Mouse (Mus musculus): ENCODE results near the gene Nipal1. TPM values are rescaled to one million over a fixed set of nuclear protein-coding genes. Genes with fewer than 3 reads are reported as not detected.
A peak's percentile ranks its signal among the peaks of the same experiment; 100 is the strongest.

Gene Nipal1
- total and polyA plus RNA-seq, 2 experiments from 2014 or later, result 0.31 to 0.60 TPM

DNA sequence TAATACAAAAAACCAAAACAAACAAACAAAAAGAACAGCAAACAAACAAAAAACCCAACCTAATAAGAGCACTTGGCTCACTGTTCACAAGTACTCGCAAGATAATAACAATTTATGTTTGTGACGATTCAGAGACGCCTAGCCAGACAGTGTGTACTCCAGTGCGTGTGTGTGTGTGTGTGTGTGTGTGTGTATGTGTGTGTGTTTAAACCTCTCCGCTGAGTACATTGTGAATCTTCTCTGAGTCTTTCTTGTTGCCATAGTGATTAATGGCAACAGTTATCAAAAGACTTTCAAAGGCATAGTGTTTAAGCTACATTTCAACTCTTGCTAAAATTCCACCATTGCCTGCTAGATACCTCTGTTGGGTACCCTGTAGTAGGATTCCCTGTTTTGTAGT is 16.5 kb downstream of the Nipal1 start:
- WGBS, result 64% methylated on average over 5 of the region's 5 CpGs
- H3K4me2 ChIP-seq (ENCODE audit: low read depth, low read length), result no peak overlapping the region
- DNase-seq (ENCODE audit: low spot score), result no peak

DNA sequence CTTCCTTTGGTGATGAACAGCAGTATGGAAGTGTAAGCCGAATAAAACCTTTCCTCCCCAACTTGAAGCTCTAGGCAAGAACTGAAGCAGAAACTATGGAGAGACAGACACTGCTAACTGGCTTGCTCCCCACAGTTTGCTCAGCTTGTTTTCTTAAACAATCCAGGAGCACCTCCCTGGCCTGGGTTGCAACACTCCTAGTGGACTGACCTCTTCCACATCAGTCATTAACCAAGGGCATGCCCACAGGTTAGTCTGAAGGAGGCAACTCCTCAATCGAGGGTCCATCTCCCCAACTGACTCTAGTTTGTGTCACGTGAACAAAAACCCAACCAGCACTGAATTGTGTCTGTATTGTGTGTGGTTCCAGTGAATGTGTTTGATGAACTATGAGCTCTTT is 17.3 kb downstream of the Nipal1 start:
- Histone ChIP-seq H3K4me1 (ENCODE audit: insufficient read depth, low read length) (no peaks in the 10 kb centered on the region), H3K27ac (no peak overlapping the region), H3K4me2 (ENCODE audit: low read depth, low read length) (no peak overlapping the region), H3K9me3 (ENCODE audit: low read length) (no peaks in the 10 kb centered on the region), H3K9ac (replicated peaks; ENCODE audit: low read length) (no peak overlapping the region), H3K27me3 (ENCODE audit: insufficient read depth, low read length) (no peaks in the 10 kb centered on the region), H3K4me3 (ENCODE audit: low read length) (no peak overlapping the region), H3K36me3 (ENCODE audit: insufficient read depth, low read length) (no peaks in the 10 kb centered on the region)
- no peak for DNase-seq (ENCODE audit: low spot score)
- ATAC-seq, result no peak
- no peak for TF ChIP-seq CTCF (IDR thresholded peaks at IDR 0.05; ENCODE audit: low read depth)
- WGBS, result 53% methylated on average over 3 of the region's 3 CpGs

More for the DNA sequence above, 16.5 kb downstream of the Nipal1 start:
- no peak for TF ChIP-seq CTCF (IDR thresholded peaks at IDR 0.05; ENCODE audit: low read depth)
- Histone ChIP-seq H3K27me3 (ENCODE audit: insufficient read depth, low read length) (no peaks in the 10 kb centered on the region), H3K27ac (no peak overlapping the region), H3K4me1 (ENCODE audit: insufficient read depth, low read length) (no peaks in the 10 kb centered on the region), H3K9me3 (ENCODE audit: low read length) (no peaks in the 10 kb centered on the region), H3K36me3 (ENCODE audit: insufficient read depth, low read length) (no peaks in the 10 kb centered on the region), H3K9ac (replicated peaks; ENCODE audit: low read length) (no peak overlapping the region), H3K4me3 (ENCODE audit: low read length) (no peak overlapping the region)
- no peak for ATAC-seq

DNA sequence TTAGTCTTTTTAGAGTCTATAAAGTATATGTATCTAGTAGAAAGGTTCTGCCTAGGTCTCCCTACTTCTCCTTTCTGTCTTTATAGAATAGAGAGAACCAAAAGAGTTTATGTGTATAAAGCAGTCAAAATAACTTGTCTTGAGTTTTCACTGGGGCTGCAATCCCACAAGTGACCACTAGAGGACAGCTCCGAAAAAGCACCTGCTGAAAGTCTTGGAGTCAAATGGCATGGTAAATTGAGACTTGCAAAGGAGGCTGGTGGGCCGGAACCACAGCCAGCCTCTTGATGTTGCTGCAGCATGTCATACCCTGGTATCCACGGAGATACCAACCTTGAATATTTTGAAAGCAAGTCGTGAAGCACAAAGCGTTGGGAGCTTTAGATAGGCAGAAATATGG is 17.7 kb downstream of the Nipal1 start:
- no peak overlapping the region for H3K4me3 ChIP-seq (ENCODE audit: low read length)
- peak; percentile 86 for TF ChIP-seq CTCF (IDR thresholded peaks at IDR 0.05; ENCODE audit: low read depth)
- no peaks in the 10 kb centered on the region for H3K27me3 ChIP-seq (ENCODE audit: insufficient read depth, low read length)
- H3K9ac ChIP-seq (replicated peaks; ENCODE audit: low read length), result no peak overlapping the region
- ATAC-seq (no peak), DNase-seq (ENCODE audit: low spot score) (peak; percentile 63)
- 28% methylated on average over 5 of the region's 5 CpGs for WGBS
- no peaks in the 10 kb centered on the region for H3K4me1 ChIP-seq (ENCODE audit: insufficient read depth, low read length)
- no peak overlapping the region for H3K4me2 ChIP-seq (ENCODE audit: low read depth, low read length)
- no peaks in the 10 kb centered on the region for H3K36me3 ChIP-seq (ENCODE audit: insufficient read depth, low read length)
- no peaks in the 10 kb centered on the region for H3K9me3 ChIP-seq (ENCODE audit: low read length)
- no peak overlapping the region for H3K27ac ChIP-seq

DNA sequence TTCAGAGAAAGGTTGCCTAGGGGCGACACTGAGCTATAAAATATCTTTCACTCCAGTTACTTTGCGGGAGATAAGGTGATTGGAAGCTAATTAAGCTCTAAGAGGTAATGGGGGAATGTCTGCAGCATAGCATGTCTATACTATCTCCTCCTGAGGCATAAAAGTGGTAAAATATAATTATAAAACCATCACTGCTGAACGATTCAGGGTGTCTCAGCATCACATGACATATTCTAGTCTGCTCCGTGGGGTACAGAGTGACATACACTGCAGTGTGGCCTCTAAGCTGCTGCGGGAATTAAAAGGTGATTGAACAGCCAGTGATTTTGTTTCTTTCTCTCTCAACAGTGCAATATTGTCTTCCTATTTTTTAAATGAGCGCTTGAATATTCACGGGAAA is 18.8 kb downstream of the Nipal1 start:
- WGBS, result 67% methylated on average over 7 of the region's 7 CpGs
- Histone ChIP-seq H3K27me3 (ENCODE audit: insufficient read depth, low read length) (no peaks in the 10 kb centered on the region), H3K9me3 (ENCODE audit: low read length) (no peaks in the 10 kb centered on the region), H3K4me2 (ENCODE audit: low read depth, low read length) (no peak overlapping the region), H3K9ac (replicated peaks; ENCODE audit: low read length) (no peak overlapping the region), H3K4me1 (ENCODE audit: insufficient read depth, low read length) (no peaks in the 10 kb centered on the region), H3K4me3 (ENCODE audit: low read length) (no peak overlapping the region), H3K36me3 (ENCODE audit: insufficient read depth, low read length) (no peaks in the 10 kb centered on the region), H3K27ac (no peak overlapping the region)
- DNase-seq (ENCODE audit: low spot score), result peak; percentile 27
- TF ChIP-seq CTCF (IDR thresholded peaks at IDR 0.05; ENCODE audit: low read depth), result no peak
- peak; percentile 46; the same call in 1 of the 2 replicates for ATAC-seq

DNA sequence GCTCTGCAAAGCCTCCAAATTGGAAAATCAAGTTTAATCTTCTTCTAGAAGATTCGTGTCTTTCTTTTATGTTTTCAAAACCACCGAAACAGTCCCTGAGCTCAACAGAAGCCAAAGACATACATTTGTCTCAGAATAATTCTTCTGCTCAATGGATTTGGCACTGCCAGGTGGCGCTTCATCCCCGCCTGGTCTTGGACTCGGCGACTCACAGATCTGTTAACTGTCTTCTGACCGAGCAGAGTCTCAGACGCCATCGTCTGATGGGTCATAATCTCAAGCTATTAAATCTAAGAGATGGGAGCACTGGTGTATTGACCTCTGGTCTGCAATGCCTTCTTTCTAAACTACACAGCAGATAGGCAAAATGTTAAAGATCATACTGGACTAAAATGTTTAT is 20.8 kb downstream of the Nipal1 start:
- Histone ChIP-seq H3K9me3 (ENCODE audit: low read length) (no peaks in the 10 kb centered on the region), H3K4me1 (ENCODE audit: insufficient read depth, low read length) (no peaks in the 10 kb centered on the region), H3K27ac (no peak overlapping the region), H3K27me3 (ENCODE audit: insufficient read depth, low read length) (no peaks in the 10 kb centered on the region), H3K9ac (replicated peaks; ENCODE audit: low read length) (no peak overlapping the region), H3K36me3 (ENCODE audit: insufficient read depth, low read length) (no peaks in the 10 kb centered on the region), H3K4me2 (ENCODE audit: low read depth, low read length) (no peak overlapping the region), H3K4me3 (ENCODE audit: low read length) (no peak overlapping the region)
- DNase-seq (ENCODE audit: low spot score) (no peak), ATAC-seq (no peak)
- 66% methylated on average over 9 of the region's 9 CpGs for WGBS
- TF ChIP-seq CTCF (IDR thresholded peaks at IDR 0.05; ENCODE audit: low read depth), result no peak

DNA sequence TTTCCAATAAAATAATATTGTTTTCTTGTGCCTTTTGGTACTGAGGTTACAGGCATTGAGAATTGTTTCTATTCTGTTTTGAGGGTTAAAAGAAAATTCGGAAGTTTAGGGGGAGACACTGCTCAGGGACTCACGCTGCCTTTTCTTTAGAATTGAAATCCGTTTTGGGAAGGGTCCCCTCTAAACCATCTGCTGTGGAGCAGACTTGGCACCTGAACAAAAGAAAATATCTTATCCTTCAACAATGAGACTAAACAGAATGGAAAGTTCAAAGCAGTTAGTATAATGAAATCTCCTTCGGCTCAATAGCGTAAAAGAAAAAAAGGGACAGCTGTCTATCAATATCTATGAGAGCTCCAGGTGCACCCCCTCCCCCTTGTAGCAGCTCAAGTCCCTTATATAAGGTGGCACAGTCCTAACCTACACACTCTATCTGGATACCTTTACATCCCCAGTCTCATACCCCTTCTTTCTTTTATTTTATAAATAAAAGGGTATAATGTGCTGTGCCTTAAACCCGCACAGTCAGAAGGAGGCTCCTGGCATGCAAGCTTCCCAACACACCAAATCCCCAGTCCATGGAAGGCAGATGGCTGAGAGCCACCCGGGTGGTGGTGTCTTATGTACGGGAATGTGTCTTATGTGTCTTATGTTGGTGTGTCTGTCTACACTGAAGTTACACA is 23.6 kb downstream of the Nipal1 start:
- Histone ChIP-seq H3K27ac (no peak overlapping the region), H3K4me1 (ENCODE audit: insufficient read depth, low read length) (no peaks in the 10 kb centered on the region), H3K9ac (replicated peaks; ENCODE audit: low read length) (no peak overlapping the region), H3K4me3 (ENCODE audit: low read length) (no peak overlapping the region), H3K27me3 (ENCODE audit: insufficient read depth, low read length) (no peaks in the 10 kb centered on the region), H3K36me3 (ENCODE audit: insufficient read depth, low read length) (no peaks in the 10 kb centered on the region), H3K4me2 (ENCODE audit: low read depth, low read length) (no peak overlapping the region), H3K9me3 (ENCODE audit: low read length) (no peaks in the 10 kb centered on the region)
- peak; percentile 47; the same call in 1 of the 2 replicates for ATAC-seq
- DNase-seq (ENCODE audit: low spot score), result no peak
- WGBS, result 37% methylated on average over 8 of the region's 8 CpGs
- TF ChIP-seq CTCF (IDR thresholded peaks at IDR 0.05; ENCODE audit: low read depth), result no peak

DNA sequence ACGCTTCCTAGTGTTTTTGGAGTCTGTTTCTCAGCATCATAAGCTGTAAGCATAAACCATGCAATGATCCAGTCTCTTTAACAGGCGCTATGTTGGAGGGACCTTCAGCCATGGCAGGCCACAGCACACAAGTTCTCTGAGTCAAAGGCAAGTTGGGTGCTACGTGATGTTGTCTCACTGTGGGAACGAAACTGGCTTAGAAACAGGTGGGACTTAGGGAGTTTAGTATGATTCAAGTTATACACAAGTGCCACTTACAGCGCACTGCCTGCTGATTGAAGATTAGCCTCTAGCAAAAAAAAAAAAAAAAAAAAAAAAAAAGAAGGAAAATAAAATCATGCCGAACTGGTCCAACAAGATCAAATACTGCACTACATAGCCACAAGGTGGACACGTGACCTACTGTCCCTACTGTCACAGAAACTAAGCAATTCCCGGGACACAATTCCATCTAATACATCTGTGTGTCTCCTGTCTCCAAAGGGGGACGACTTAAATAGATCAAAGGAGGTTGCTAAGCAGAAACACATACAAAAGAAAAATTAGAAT is 27.5 kb downstream of the Nipal1 start:
- TF ChIP-seq CTCF (IDR thresholded peaks at IDR 0.05; ENCODE audit: low read depth), result no peak
- Histone ChIP-seq H3K4me2 (ENCODE audit: low read depth, low read length) (no peak overlapping the region), H3K27ac (no peak overlapping the region), H3K4me1 (ENCODE audit: insufficient read depth, low read length) (no peaks in the 10 kb centered on the region), H3K9ac (replicated peaks; ENCODE audit: low read length) (no peak overlapping the region), H3K36me3 (ENCODE audit: insufficient read depth, low read length) (no peaks in the 10 kb centered on the region), H3K27me3 (ENCODE audit: insufficient read depth, low read length) (no peaks in the 10 kb centered on the region), H3K4me3 (ENCODE audit: low read length) (no peak overlapping the region), H3K9me3 (ENCODE audit: low read length) (no peaks in the 10 kb centered on the region)
- ATAC-seq (no peak), DNase-seq (ENCODE audit: low spot score) (no peak)
- 76% methylated on average over 9 of the region's 9 CpGs for WGBS
